Mouse (Mus musculus) lung, postnatal 0 days (tissue): ENCODE measurements around the gene Lrmda. TPM values are rescaled to one million over a fixed set of nuclear protein-coding genes. Genes with fewer than 3 reads are reported as not detected.

Experiments
- ATAC-seq: fragments of 200-750 bp; cut with Nextera tagmentation; 2 replicates; pipeline ENCODE4 v1.8.0; 2017; ENCODE audit warnings: moderate library complexity
- DNase-seq: peaks from one replicate; pipeline ENCODE4 v3.0.0-alpha.2; 2016; ENCODE audit warnings: low spot score
- H3K27ac ChIP-seq: fragments of 300-500 bp; sonication (generic); 2 replicates; pipeline ENCODE4 v1.5.1; 2014; ENCODE audit warnings: antibody characterized with exemption, mild to moderate bottlenecking, low read length, mixed read lengths
- H3K27me3 ChIP-seq: fragments of 300-500 bp; sonication (generic); replicated peaks from 2 replicates; pipeline ENCODE4 v1.6.1; 2014; ENCODE audit warnings: low read length, mixed read lengths; ENCODE audit not compliant: insufficient read depth
- H3K36me3 ChIP-seq: fragments of 300-500 bp; sonication (generic); 2 replicates; pipeline ENCODE4 v1.6.1; 2014; ENCODE audit warnings: low read length, mixed read lengths; ENCODE audit not compliant: insufficient read depth
- H3K4me1 ChIP-seq: fragments of 300-500 bp; sonication (generic); 2 replicates; pipeline ENCODE4 v1.6.1; 2014; ENCODE audit warnings: antibody characterized with exemption, low read depth, low read length, mixed read lengths; ENCODE audit not compliant: insufficient read depth
- H3K4me2 ChIP-seq: fragments of 300-500 bp; sonication (generic); replicated peaks from 2 replicates; pipeline ENCODE4 v1.6.1; 2014; ENCODE audit warnings: low read depth, mild to moderate bottlenecking, low read length, moderate library complexity, mixed read lengths
- H3K4me3 ChIP-seq: fragments of 300-500 bp; sonication (generic); 2 replicates; pipeline ENCODE4 v1.5.1; 2014; ENCODE audit warnings: low read depth, low read length
- H3K9ac ChIP-seq: fragments of 300-500 bp; sonication (generic); replicated peaks from 2 replicates; pipeline ENCODE4 v1.6.1; 2014; ENCODE audit warnings: low read depth, mild to moderate bottlenecking
- H3K9me3 ChIP-seq: fragments of 300-500 bp; sonication (generic); 2 replicates; pipeline ENCODE4 v1.6.1; 2016; ENCODE audit warnings: low read length, mixed read lengths
- CTCF ChIP-seq: IDR thresholded peaks from 2 replicates; pipeline ENCODE4 v1.5.1; 2016; ENCODE audit warnings: antibody characterized with exemption, mild to moderate bottlenecking
- EP300 ChIP-seq: IDR thresholded peaks from 2 replicates; pipeline ENCODE4 v1.6.1; 2016; ENCODE audit warnings: antibody characterized with exemption, mild to moderate bottlenecking, control low read depth
- WGBS: fragments of 180-500 bp; shearing (Covaris S2); extraction: QIAGEN DNeasy Blood & Tissue Kit; methylation state at CpG from one replicate; pipeline ENCODE4 v1.1.7; 2014; 5-methylcytosine and 5-hydroxymethylcytosine counted together
- polyA plus RNA-seq: library from polyadenylated mRNA; unstranded; fragments of >200 nt; fragmentation: Nextera tagmentation; extraction: Ambion mirVana; gene quantifications from 2 replicates; pipeline ENCODE4 v1.2.1, GENCODE M21; 2015

The Lrmda gene
- polyA plus RNA-seq, 1 experiment from 2014 or later, result 0.86 TPM

- DNase-seq (no peak), ATAC-seq (no peak)
- H3K27ac ChIP-seq, result no peak overlapping the region
- 94% methylated on average over 1 of the region's 1 CpGs for WGBS
- no peaks in the 10 kb centered on the region for H3K36me3 ChIP-seq
- TF ChIP-seq EP300, result no peak
- no peak for TF ChIP-seq CTCF
- H3K4me1 ChIP-seq, result no peaks in the 10 kb centered on the region
- no peaks in the 10 kb centered on the region for H3K27me3 ChIP-seq
- H3K9ac ChIP-seq, result no peak overlapping the region
- H3K9me3 ChIP-seq, result no peaks in the 10 kb centered on the region
- no peak overlapping the region for H3K4me2 ChIP-seq
- no peak overlapping the region for H3K4me3 ChIP-seq
Observed at GRCm38 (mm10) chr14:22210601-22211000, 191.1 kb downstream of the Lrmda start.

GRCm38 (mm10) chr14:22218183-22218582 lies 198.7 kb downstream of the Lrmda start:
- Histone ChIP-seq H3K9ac (no peak overlapping the region), H3K27ac (no peak overlapping the region), H3K4me2 (no peak overlapping the region), H3K4me1 (no peaks in the 10 kb centered on the region), H3K9me3 (no peaks in the 10 kb centered on the region), H3K36me3 (no peaks in the 10 kb centered on the region), H3K4me3 (no peak overlapping the region), H3K27me3 (no peaks in the 10 kb centered on the region)
- DNase-seq (no peak), ATAC-seq (no peak)
- 75% methylated on average over 4 of the region's 4 CpGs for WGBS
- TF ChIP-seq CTCF (no peak), EP300 (no peak)

DNA sequence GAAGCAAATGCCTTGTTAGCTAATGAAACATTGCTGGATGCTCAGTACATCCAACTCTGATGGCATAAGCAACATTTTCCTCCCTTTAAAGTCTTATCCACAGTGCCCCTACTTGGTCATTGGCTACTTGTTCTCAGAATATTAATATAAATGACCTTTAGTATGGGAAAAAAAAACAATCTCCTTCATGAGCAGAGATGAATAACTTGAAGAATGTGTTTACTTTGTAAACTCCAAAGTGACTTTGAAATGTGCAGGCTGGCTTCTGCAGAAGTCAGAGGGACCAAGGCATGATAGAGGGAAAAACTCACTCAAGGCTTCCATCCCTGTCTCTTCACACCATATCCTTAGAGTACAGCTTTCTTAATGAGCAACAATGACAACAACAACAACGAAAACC lies 202.5 kb downstream of the Lrmda start:
- no peaks in the 10 kb centered on the region for H3K4me1 ChIP-seq
- 32% methylated on average over 1 of the region's 1 CpGs for WGBS
- no peak overlapping the region for H3K9ac ChIP-seq
- H3K27ac ChIP-seq, result no peak overlapping the region
- H3K36me3 ChIP-seq, result no peaks in the 10 kb centered on the region
- peak; percentile 59 for ATAC-seq
- H3K4me3 ChIP-seq, result no peak overlapping the region
- H3K4me2 ChIP-seq, result no peak overlapping the region
- H3K27me3 ChIP-seq, result no peaks in the 10 kb centered on the region
- peak; percentile 71 for DNase-seq
- no peaks in the 10 kb centered on the region for H3K9me3 ChIP-seq
- TF ChIP-seq CTCF, result no peak
- TF ChIP-seq EP300, result peak; percentile 57

DNA sequence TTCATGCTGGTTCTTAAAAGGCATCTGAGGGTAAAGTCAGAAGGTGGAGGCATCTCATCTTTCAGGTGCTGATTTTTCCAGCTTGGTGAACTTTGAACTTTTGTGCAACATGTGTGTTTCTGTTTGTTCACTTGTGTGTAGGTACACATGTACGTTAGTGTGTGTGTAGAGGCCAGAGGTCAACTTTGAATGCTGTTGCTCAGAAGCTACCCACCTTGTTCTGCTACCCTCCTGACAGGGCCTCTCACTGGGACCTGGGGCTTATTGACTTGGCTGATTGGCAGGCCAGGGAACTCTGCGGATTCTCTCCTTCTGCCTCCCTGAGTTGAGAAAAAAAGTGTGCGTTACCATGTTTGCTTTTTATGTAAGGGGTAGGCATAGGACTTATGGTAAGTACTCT lies 203.1 kb downstream of the Lrmda start:
- no peak overlapping the region for H3K9ac ChIP-seq
- ATAC-seq (no peak), DNase-seq (no peak)
- no peaks in the 10 kb centered on the region for H3K9me3 ChIP-seq
- no peaks in the 10 kb centered on the region for H3K4me1 ChIP-seq
- TF ChIP-seq EP300 (no peak), CTCF (no peak)
- H3K27me3 ChIP-seq, result no peaks in the 10 kb centered on the region
- 74% methylated on average over 3 of the region's 3 CpGs for WGBS
- H3K4me2 ChIP-seq, result no peak overlapping the region
- no peaks in the 10 kb centered on the region for H3K36me3 ChIP-seq
- no peak overlapping the region for H3K4me3 ChIP-seq
- H3K27ac ChIP-seq, result no peak overlapping the region

- DNase-seq (no peak), ATAC-seq (no peak)
- H3K9me3 ChIP-seq, result no peaks in the 10 kb centered on the region
- TF ChIP-seq CTCF, result no peak
- 0 out of 2 replicates have a peak, but pooled peaks have one; percentile 25 for TF ChIP-seq EP300
- H3K36me3 ChIP-seq, result no peaks in the 10 kb centered on the region
- H3K27me3 ChIP-seq, result no peaks in the 10 kb centered on the region
- WGBS, result 50% methylated on average over 2 of the region's 2 CpGs
- no peak overlapping the region for H3K9ac ChIP-seq
- H3K27ac ChIP-seq, result no peak overlapping the region
- no peaks in the 10 kb centered on the region for H3K4me1 ChIP-seq
- no peak overlapping the region for H3K4me3 ChIP-seq
- no peak overlapping the region for H3K4me2 ChIP-seq
Observed at GRCm38 (mm10) chr14:22226205-22226604, 206.7 kb downstream of the Lrmda start.

DNA sequence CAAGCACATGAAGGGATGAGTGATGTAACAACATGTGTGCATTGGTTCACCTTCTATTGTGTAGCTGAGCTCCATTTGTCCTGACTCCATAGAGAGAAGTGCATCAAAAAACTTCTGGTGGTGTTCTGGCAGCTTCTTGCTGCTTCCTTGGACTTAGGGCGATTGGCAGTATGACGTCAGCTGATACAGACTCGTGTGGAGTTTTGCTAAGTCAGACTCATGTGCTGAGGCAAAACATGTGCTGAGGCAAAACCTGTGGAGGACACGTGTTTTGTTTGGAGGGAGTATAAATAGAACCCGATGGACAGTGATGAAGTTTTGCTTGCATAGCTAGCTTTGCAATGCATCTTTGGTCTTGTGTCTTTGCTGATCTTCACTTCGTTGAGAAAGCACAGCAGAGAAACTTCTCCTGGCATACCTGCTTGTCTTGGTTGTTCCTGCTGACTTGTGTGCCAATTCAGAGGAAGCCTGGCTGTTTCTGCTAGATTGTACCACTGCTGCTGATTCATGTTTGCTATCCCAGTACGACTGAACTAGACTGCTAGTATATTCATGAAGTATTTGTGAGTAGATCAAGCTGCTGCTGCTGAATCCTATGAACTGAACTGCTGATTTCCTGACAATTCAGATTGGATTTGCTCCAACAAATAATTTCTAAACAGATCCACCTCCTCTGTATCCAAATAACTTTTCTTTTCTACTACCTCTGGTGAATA lies 208.9 kb downstream of the Lrmda start:
- no peaks in the 10 kb centered on the region for H3K9me3 ChIP-seq
- H3K9ac ChIP-seq, result no peak overlapping the region
- TF ChIP-seq EP300, result no peak
- TF ChIP-seq CTCF, result no peak
- H3K4me3 ChIP-seq, result no peak overlapping the region
- H3K27me3 ChIP-seq, result no peaks in the 10 kb centered on the region
- H3K27ac ChIP-seq, result no peak overlapping the region
- DNase-seq (peak; percentile 54), ATAC-seq (peak; percentile 49; the same call in 1 of the 2 replicates)
- no peak overlapping the region for H3K4me2 ChIP-seq
- H3K36me3 ChIP-seq, result no peaks in the 10 kb centered on the region
- 60% methylated on average over 7 of the region's 7 CpGs for WGBS
- no peaks in the 10 kb centered on the region for H3K4me1 ChIP-seq
